Mouse (Mus musculus): ENCODE data around the gene Hcrt.

- no peak for TF ChIP-seq CTCF (IDR thresholded peaks at IDR 0.05; ENCODE audit: low read depth)
- no peak for TF ChIP-seq EP300 (IDR thresholded peaks at IDR 0.05; ENCODE audit: low read depth)
Measured at GRCm38 (mm10) chr11:100775921-100776320, 13.2 kb upstream of the Hcrt start.
